Mouse (Mus musculus): ENCODE data around the gene Apol7a.
"Not testable (repeated sequence)": the region's sequence is repeated elsewhere in the genome, so short reads cannot be mapped to it uniquely, and the experiment has no call there.

DNA sequence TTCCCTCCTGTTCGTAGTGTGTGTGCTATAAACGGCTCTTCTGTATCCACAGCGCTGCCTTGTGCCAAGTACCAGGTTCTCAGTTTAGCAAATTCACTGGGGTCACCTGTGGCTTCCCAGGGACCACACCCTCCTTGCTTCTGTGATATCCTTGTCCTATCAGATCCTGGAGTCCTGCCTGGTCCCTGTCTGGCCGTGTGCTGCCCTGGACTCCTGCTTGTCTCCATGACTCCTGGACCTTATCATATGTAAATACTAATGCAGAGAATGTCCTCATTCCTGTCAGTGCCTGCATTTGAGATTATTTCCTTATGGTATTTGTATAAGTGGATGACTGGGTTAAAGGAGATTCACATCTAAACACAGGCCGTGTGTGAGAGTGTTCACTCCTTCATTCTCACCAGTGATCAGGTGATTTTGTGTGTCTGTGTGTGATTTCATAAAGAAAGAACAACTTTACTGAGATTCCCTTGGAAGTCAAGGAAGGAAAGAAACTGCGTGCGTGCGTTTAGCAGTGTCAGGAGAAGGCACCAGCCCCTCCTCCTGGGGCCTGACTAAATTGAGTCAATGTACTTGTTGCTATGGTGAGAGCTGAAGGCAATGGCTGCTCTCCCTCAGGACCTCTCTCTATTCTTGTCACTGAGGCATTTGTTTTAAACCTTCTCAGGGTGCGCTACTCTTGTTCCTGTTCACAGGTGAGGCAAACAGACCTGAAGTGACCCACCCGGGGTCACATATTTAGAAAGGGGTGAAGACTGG is 30.0 kb upstream of the Apol7a start:
- not testable (repeated sequence) for TF ChIP-seq CTCF (IDR thresholded peaks at IDR 0.05; ENCODE audit: borderline replicate concordance, extremely low read depth, insufficient read depth, insufficient read length); POLR2A (IDR thresholded peaks at IDR 0.05; ENCODE audit: borderline replicate concordance, extremely low read depth, insufficient read depth, insufficient read length, poor library complexity, severe bottlenecking)

Data from brain, embryonic 14.5 days (tissue).